Mouse (Mus musculus) neural tube, embryonic 12.5 days (tissue): Measurements from ENCODE around the gene Zcchc7. TPM values are rescaled to one million over a fixed set of nuclear protein-coding genes. Genes with fewer than 3 reads are reported as not detected.
"Not testable (repeated sequence)": the region's sequence is repeated elsewhere in the genome, so short reads cannot be mapped to it uniquely, and the experiment has no call there.

Experiments
- ATAC-seq: fragments of 200-750 bp; cut with Nextera tagmentation; 2 replicates; pipeline ENCODE4 v1.8.0; 2017; ENCODE audit warnings: low read depth, mild to moderate bottlenecking, moderate TSS enrichment, moderate library complexity; ENCODE audit not compliant: low FRiP score
- H3K27ac ChIP-seq: fragments of 300-500 bp; sonication (generic); 2 replicates; pipeline ENCODE4 v1.5.1; 2016
- H3K27me3 ChIP-seq: fragments of 300-500 bp; sonication (generic); replicated peaks from 2 replicates; pipeline ENCODE4 v1.6.1; 2016; ENCODE audit warnings: mild to moderate bottlenecking
- H3K36me3 ChIP-seq: fragments of 300-500 bp; sonication (generic); 2 replicates; pipeline ENCODE4 v1.6.1; 2016; ENCODE audit warnings: mild to moderate bottlenecking
- H3K4me1 ChIP-seq: fragments of 300-500 bp; sonication (generic); 2 replicates; pipeline ENCODE4 v1.6.1; 2016
- H3K4me2 ChIP-seq: fragments of 300-500 bp; sonication (generic); replicated peaks from 2 replicates; pipeline ENCODE4 v1.6.1; 2016; ENCODE audit warnings: mild to moderate bottlenecking
- H3K4me3 ChIP-seq: fragments of 300-500 bp; sonication (generic); 2 replicates; pipeline ENCODE4 v1.5.1; 2016
- H3K9ac ChIP-seq: fragments of 300-500 bp; sonication (generic); 2 replicates; pipeline ENCODE4 v1.6.1; 2016; ENCODE audit warnings: mild to moderate bottlenecking
- H3K9me3 ChIP-seq: fragments of 300-500 bp; sonication (generic); 2 replicates; pipeline ENCODE4 v1.6.1; 2016; ENCODE audit warnings: mild to moderate bottlenecking
- WGBS: fragments of 180-500 bp; shearing (Covaris S2); methylation state at CpG from one replicate; pipeline ENCODE4 v1.1.7; 2016; 5-methylcytosine and 5-hydroxymethylcytosine counted together
- polyA plus RNA-seq: library from polyadenylated mRNA; unstranded; fragments of >200 nt; fragmentation: Nextera tagmentation; extraction: Ambion mirVana; gene quantifications from 2 replicates; pipeline ENCODE4 v1.2.1, GENCODE M21; 2016

Zcchc7 gene
- polyA plus RNA-seq, 1 experiment from 2014 or later: 28.2 TPM

DNA sequence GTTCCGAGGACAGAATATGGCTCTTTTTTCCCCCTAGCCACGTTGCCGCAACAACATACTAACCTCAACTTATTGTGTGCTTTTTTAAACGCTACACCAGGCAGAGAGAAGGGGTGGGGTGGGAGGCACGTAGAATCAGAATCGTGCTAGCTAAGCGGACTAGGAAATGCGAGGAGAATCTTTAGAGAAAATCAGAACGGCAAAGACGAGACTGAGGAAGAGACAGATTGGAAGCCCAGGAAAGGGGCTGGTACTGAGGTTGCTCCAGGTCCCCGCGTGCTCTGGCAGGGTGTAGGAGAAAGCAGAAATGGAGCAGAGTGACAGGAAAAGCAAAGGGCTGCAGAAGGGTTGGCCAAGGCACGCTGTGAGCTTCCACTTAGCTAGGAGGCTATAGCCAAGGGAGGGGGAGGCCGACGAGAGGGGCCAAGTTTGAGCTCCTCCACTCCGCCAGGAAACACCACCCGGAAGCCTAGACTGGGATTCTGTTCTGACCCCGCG lies 42.1 kb upstream of the Zcchc7 start:
- H3K4me2 ChIP-seq: peak overlapping the region; percentile 41
- no peak overlapping the region for H3K9ac ChIP-seq
- under 1% methylated on average over 19 of the region's 19 CpGs for WGBS
- H3K36me3 ChIP-seq: no peaks in the 10 kb centered on the region
- H3K4me3 ChIP-seq: no peak overlapping the region
- H3K9me3 ChIP-seq: no peaks in the 10 kb centered on the region
- peaks cover 92% of the 10 kb centered on the region for H3K27me3 ChIP-seq
- no peak overlapping the region for H3K27ac ChIP-seq
- peaks cover 18% of the 10 kb centered on the region for H3K4me1 ChIP-seq
- no peak for ATAC-seq

DNA sequence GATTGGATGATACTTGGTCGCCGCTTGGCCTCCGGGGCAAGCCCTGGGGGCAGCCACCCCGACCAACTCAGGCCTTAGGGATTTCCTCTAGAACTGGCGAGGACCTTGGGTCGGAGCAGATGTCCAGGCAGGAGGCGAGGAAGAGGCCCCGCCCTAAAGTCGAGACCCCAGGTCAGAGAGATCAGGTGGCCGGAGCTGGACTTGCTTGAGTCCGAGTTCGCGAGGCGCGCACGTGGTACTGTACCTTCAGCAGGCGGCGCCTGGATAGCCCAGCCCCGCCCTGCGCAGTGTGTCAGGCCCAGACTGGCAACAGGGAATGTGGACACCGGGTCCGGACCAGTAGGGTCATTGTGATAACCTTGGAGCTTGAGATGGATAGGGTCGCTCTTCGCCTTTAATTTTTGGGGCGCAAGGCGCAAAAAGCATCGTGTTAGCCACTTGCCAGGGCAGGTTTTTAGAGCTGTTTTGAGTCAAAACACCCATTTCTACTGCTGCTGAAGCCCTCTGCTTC lies 41.5 kb upstream of the Zcchc7 start:
- WGBS: 1% methylated on average over 27 of the region's 27 CpGs
- ATAC-seq: no peak
- H3K9me3 ChIP-seq: no peaks in the 10 kb centered on the region

DNA sequence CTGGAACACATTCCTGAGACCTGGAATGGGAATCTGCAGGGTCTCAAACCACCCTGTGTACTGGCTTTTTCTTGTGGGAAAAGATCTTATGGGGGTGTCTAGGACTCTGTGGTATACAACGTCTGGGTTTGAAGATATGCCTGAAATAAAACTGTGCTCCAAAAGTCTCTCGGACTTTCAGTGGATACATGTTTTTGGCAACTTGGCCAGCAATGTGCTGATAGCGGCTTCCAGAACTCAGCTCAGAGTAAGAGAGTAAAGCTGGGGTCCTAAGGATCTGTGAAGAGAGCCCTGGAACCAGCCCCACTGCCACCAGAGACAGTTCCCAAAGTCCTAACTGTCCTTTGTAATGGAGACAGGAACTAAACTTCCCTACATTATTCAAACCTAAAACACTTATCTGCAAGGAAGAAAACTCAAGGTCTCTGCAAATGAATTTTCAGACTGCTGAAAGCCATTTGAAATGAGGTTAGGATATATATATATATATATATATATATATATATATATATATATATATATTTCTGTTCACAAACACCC lies 40.0 kb upstream of the Zcchc7 start:
- no peaks in the 10 kb centered on the region for H3K9me3 ChIP-seq
- no peak overlapping the region for H3K4me3 ChIP-seq
- peaks cover 77% of the 10 kb centered on the region for H3K27me3 ChIP-seq
- ATAC-seq: no peak
- no peaks in the 10 kb centered on the region for H3K36me3 ChIP-seq
- no peak overlapping the region for H3K9ac ChIP-seq
- no peak overlapping the region for H3K4me2 ChIP-seq
- WGBS: 6% methylated on average over 3 of the region's 3 CpGs
- H3K4me1 ChIP-seq: peaks cover 16% of the 10 kb centered on the region
- H3K27ac ChIP-seq: no peak overlapping the region

More for the DNA sequence above, 41.5 kb upstream of the Zcchc7 start:
- no peak overlapping the region for H3K9ac ChIP-seq
- peak overlapping the region; percentile 20; the same call in 1 of the 2 replicates for H3K4me2 ChIP-seq
- H3K27me3 ChIP-seq: peaks cover 89% of the 10 kb centered on the region
- H3K4me3 ChIP-seq: no peak overlapping the region
- H3K27ac ChIP-seq: no peak overlapping the region
- H3K36me3 ChIP-seq: no peaks in the 10 kb centered on the region
- H3K4me1 ChIP-seq: peaks cover 18% of the 10 kb centered on the region

DNA sequence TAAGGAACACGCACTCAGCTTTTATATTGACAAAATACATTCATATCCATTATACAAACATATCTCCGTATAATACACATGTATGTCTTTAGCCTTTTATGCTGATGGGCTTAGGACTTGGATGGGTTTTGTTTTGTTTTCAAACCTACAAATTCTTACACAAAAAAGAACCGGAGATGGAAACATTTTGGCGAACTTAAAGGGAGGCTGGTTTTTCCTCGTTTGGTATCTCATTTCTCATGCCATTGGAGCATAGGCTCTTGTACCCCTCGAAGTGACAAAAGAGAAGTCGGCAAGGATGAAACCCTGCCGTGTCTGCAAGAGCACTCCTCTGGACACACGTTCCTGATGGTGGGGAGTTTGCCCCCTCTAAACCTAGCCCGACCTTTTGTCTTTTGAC lies 39.3 kb upstream of the Zcchc7 start:
- no peak overlapping the region for H3K9ac ChIP-seq
- no peak overlapping the region for H3K4me2 ChIP-seq
- no peaks in the 10 kb centered on the region for H3K36me3 ChIP-seq
- H3K27me3 ChIP-seq: peaks cover 70% of the 10 kb centered on the region
- no peak overlapping the region for H3K4me3 ChIP-seq
- ATAC-seq: no peak
- H3K4me1 ChIP-seq: peaks cover 14% of the 10 kb centered on the region
- H3K27ac ChIP-seq: no peak overlapping the region
- 3% methylated on average over 10 of the region's 10 CpGs for WGBS
- H3K9me3 ChIP-seq: no peaks in the 10 kb centered on the region

DNA sequence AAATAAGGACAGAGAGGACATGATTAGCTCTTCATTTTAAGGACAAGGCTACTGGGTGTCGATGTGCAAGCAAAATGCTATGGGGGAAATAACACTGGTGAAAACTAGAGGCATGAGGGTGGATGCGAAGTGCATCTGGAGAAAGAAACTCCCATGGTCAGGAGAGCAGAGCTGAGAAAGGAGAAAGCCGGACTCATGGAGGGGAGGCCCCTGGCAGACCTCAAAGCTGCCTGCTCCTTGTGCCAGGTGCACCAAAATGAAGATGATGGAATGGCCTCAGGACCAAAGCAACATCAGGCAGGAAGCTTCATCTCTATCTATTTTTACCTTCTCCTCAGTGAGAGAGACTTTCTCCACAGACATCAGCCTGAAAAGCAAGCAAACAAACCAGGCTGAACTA lies 38.0 kb upstream of the Zcchc7 start:
- no peak overlapping the region for H3K4me2 ChIP-seq
- H3K9me3 ChIP-seq: no peaks in the 10 kb centered on the region
- peaks cover 11% of the 10 kb centered on the region for H3K4me1 ChIP-seq
- H3K27me3 ChIP-seq: peaks cover 58% of the 10 kb centered on the region
- H3K4me3 ChIP-seq: no peak overlapping the region
- ATAC-seq: no peak
- WGBS: 88% methylated on average over 3 of the region's 3 CpGs
- H3K9ac ChIP-seq: no peak overlapping the region
- H3K27ac ChIP-seq: no peak overlapping the region
- no peaks in the 10 kb centered on the region for H3K36me3 ChIP-seq

DNA sequence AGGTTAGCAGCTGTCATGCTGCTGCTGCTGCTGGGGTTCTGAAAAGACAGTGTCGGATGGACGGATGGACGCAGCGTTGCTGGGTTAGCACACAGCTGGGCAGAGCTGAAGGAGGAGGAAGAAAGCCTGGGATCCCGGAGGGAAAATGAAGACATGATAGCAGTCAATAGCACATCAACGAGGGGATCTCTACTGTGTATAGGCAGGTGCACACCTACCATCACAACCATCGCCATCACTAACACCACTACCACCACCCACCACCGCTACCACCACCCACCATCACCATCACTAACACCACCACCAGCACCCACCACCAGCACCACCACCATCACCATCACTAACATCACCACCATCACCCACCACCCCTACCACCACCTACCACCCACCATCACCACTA lies 35.6 kb upstream of the Zcchc7 start:
- 86% methylated on average over 8 of the region's 8 CpGs for WGBS
- H3K27me3 ChIP-seq: peaks cover 35% of the 10 kb centered on the region
- no peaks in the 10 kb centered on the region for H3K4me1 ChIP-seq
- H3K9ac ChIP-seq: no peak overlapping the region
- no peaks in the 10 kb centered on the region for H3K36me3 ChIP-seq
- no peak for ATAC-seq
- H3K4me2 ChIP-seq: no peak overlapping the region
- H3K9me3 ChIP-seq: no peaks in the 10 kb centered on the region
- H3K4me3 ChIP-seq: no peak overlapping the region
- no peak overlapping the region for H3K27ac ChIP-seq

DNA sequence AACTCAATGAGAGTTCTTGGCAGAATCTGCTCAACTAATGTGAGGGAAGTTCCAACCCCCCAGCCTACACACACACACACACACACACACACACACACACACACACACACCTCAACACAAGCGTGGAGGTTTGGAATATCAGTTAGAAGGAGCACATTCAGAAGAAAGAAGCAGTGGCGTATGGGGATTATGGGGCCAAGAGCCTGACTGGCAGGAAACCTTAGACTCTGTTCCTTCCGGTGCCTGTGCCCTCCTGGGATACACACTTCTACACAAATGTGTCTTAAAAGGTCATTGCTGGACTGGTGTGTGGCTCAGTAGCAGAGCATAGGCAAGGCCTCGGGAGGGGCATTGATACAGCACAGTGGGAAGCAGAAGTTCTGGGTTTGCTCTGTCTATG lies 34.4 kb upstream of the Zcchc7 start:
- Histone ChIP-seq H3K9me3 (no peaks in the 10 kb centered on the region), H3K4me3 (no peak overlapping the region), H3K27ac (no peak overlapping the region), H3K4me1 (no peaks in the 10 kb centered on the region), H3K27me3 (peaks cover 28% of the 10 kb centered on the region), H3K4me2 (no peak overlapping the region), H3K36me3 (no peaks in the 10 kb centered on the region), H3K9ac (no peak overlapping the region)
- no peak for ATAC-seq
- 79% methylated on average over 4 of the region's 4 CpGs for WGBS

DNA sequence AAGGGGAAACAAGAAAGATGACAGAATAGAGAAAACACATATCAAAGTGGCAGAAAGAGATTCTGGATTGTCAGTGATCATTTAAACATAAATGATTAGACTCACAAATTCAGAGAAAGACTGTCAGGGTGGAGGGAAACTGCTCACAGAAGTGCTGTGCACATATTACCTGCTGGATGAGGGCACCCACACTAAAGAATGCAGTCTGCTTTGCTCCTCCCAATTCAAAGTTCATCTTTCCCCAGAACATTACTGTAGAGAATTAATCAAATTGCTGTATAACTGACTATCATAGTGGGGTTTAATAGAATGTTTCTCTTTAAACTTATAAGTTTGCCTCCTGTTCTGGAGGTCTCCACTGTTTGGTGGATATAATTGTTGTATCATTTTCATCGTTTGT lies 15.2 kb upstream of the Zcchc7 start:
- Histone ChIP-seq H3K27ac (no peak overlapping the region), H3K4me1 (no peaks in the 10 kb centered on the region), H3K9me3 (no peaks in the 10 kb centered on the region), H3K4me3 (no peak overlapping the region), H3K4me2 (no peak overlapping the region), H3K27me3 (no peaks in the 10 kb centered on the region), H3K9ac (no peak overlapping the region), H3K36me3 (no peaks in the 10 kb centered on the region)
- WGBS: 73% methylated on average over 1 of the region's 1 CpGs
- no peak for ATAC-seq

DNA sequence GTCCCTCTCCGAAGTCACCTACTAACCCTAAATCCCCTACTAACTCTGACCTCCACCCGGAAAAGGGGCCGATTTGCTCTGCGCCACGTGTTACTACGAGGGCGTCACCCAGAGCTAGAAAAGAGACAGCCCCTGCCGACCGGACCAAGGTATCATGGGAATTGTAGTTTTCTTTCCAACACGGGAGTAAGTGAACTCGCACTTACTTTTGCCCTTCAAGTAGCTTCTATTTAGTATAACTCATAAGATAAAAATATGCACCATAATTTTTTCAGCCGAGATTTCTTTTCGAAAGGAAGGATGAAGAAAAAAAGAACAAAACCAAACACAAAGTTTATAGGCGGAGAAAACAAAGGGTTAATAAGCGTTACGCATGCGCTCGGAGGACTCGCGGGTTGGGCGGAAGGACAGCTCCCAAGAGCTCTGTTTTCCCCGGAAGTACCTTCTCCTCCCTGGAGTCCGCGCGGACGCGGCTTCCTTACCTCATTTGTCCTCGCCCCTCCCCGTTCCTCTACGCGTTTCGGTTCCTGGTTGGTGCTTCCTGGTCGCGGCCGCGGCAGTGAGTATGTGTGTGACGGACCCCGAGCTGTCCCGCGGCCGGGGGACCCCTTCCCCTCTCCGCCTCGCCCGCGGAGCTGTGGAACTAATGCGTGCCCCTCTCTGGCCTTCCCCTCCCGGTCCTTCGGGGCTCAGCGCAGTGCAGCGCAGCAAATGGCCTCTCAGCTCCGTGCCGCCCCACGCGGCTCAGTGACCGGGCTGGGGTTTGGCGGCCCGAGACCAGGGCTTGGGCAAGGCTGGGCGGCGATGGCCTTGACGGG lies 666 bp downstream of the Zcchc7 start:
- Histone ChIP-seq H3K4me3 (peak overlapping the region; percentile 90), H3K9me3 (no peaks in the 10 kb centered on the region), H3K27ac (peak overlapping the region; percentile 81), H3K9ac (peak overlapping the region; percentile 86), H3K4me2 (peak overlapping the region; percentile 79), H3K4me1 (peaks cover 8% of the 10 kb centered on the region), H3K27me3 (no peaks in the 10 kb centered on the region), H3K36me3 (no peaks in the 10 kb centered on the region)
- peak; percentile 98 for ATAC-seq
- WGBS: under 1% methylated on average over 60 of the region's 60 CpGs

DNA sequence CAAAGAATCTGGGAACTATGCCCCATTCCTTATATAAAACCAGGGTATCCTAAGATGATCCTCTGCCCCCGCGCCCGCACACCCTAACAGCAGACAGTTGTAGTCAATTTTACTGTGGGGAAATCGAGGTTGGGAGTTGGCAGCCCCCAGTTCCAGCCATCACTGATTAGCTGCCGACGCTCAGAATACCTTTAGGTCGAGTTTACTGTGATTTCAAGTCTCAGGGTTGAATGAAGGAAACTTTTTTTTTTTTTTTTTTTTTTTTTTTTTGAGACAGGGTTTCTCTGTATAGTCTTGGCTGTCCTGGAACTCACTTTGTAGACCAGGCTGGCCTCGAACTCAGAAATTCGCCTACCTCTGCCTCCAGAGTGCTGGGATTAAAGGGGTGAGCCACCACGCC lies 1.5 kb downstream of the Zcchc7 start:
- H3K4me3 ChIP-seq: peak overlapping the region; percentile 90
- 8% methylated on average over 10 of the region's 10 CpGs for WGBS
- not testable (repeated sequence) for H3K9me3 ChIP-seq, H3K27me3 ChIP-seq, H3K36me3 ChIP-seq, ATAC-seq, H3K4me1 ChIP-seq
- H3K9ac ChIP-seq: peak overlapping the region; percentile 86
- H3K4me2 ChIP-seq: peak overlapping the region; percentile 79
- peak overlapping the region; percentile 81; the same call in 1 of the 2 replicates for H3K27ac ChIP-seq

DNA sequence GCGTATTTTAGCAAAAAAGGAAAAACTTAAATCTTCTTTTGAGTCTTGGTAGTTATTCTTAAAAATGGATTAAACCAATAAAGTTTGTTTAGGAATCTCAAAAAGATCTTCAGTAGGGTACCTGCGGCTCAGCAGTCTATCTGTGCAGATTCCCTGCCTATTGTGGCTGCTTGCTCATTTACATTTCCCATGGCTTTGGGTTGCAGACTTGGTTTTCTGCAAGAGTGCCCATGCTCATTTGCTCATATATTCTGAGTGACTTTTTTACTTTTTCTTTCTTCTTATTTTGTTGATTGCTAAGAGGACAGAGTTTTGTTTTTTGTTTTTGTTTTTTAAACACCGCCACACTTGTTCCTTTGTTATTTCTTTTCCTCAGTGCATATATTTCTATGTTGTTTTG lies 19.2 kb downstream of the Zcchc7 start:
- H3K4me2 ChIP-seq: no peak overlapping the region
- 69% methylated on average over 3 of the region's 3 CpGs for WGBS
- no peaks in the 10 kb centered on the region for H3K9me3 ChIP-seq
- no peaks in the 10 kb centered on the region for H3K4me1 ChIP-seq
- no peak for ATAC-seq
- H3K9ac ChIP-seq: no peak overlapping the region
- no peak overlapping the region for H3K4me3 ChIP-seq
- H3K27me3 ChIP-seq: no peaks in the 10 kb centered on the region
- no peak overlapping the region for H3K27ac ChIP-seq
- no peaks in the 10 kb centered on the region for H3K36me3 ChIP-seq

DNA sequence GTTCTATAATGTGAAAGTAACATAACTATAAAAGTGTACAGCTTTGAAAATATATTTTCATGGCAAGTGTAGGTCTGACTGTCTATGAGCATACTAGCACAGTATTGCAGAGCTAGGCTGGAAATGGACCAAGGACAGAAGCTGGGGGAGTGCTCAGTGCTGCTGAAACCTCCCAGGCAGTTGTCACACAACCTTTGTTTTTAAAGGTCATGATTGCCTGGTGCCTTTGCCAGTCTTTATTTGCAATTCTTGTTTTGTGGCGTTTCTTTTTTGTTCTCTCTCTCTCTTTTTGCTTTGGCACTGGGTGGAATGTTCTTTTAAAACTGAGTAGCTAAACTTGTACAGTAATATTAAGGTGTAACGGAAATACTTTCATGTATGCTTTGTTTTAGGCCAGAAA lies 21.0 kb downstream of the Zcchc7 start:
- Histone ChIP-seq H3K4me1 (no peaks in the 10 kb centered on the region), H3K9me3 (no peaks in the 10 kb centered on the region), H3K9ac (no peak overlapping the region), H3K4me3 (no peak overlapping the region), H3K27ac (no peak overlapping the region), H3K36me3 (no peaks in the 10 kb centered on the region), H3K4me2 (no peak overlapping the region), H3K27me3 (no peaks in the 10 kb centered on the region)
- 53% methylated on average over 2 of the region's 2 CpGs for WGBS
- ATAC-seq: no peak
